Mouse (Mus musculus) lung, embryonic 16.5 days (tissue): ENCODE results near the gene Scoc. TPM values are rescaled to one million over a fixed set of nuclear protein-coding genes. Genes with fewer than 3 reads are reported as not detected.
A peak's percentile ranks its signal among the peaks of the same experiment; 100 is the strongest.
"Not testable (repeated sequence)": the region's sequence is repeated elsewhere in the genome, so short reads cannot be mapped to it uniquely, and the experiment has no call there.

Source experiments
- ATAC-seq: fragments of 200-750 bp; cut with Nextera tagmentation; 2 replicates; pipeline ENCODE4 v1.8.0; 2017; ENCODE audit warnings: low read depth, mild to moderate bottlenecking, moderate library complexity
- H3K27ac ChIP-seq: fragments of 300-500 bp; sonication (generic); 2 replicates; pipeline ENCODE4 v1.5.1; 2014; ENCODE audit warnings: mild to moderate bottlenecking, control low read depth, low read length
- H3K27me3 ChIP-seq: fragments of 300-500 bp; sonication (generic); 2 replicates; pipeline ENCODE4 v1.6.1; 2014; ENCODE audit warnings: low read depth, low read length, mixed read lengths; ENCODE audit not compliant: control insufficient read depth, insufficient read depth
- H3K36me3 ChIP-seq: fragments of 300-500 bp; sonication (generic); 2 replicates; pipeline ENCODE4 v1.6.1; 2014; ENCODE audit warnings: low read length; ENCODE audit not compliant: control insufficient read depth, insufficient read depth
- H3K4me1 ChIP-seq: fragments of 300-500 bp; sonication (generic); replicated peaks from 2 replicates; pipeline ENCODE4 v1.6.1; 2014; ENCODE audit warnings: low read length, mixed read lengths; ENCODE audit not compliant: control insufficient read depth, insufficient read depth
- H3K4me2 ChIP-seq: fragments of 300-500 bp; sonication (generic); 2 replicates; pipeline ENCODE4 v1.6.1; 2014; ENCODE audit warnings: low read depth, low read length, control low read depth
- H3K4me3 ChIP-seq: fragments of 300-500 bp; sonication (generic); 2 replicates; pipeline ENCODE4 v1.5.1; 2014; ENCODE audit warnings: mild to moderate bottlenecking, low read length, control low read depth
- H3K9ac ChIP-seq: fragments of 300-500 bp; sonication (generic); 2 replicates; pipeline ENCODE4 v1.6.1; 2014; ENCODE audit warnings: low read length, control low read depth
- H3K9me3 ChIP-seq: fragments of 300-500 bp; sonication (generic); 2 replicates; pipeline ENCODE4 v1.6.1; 2016; ENCODE audit warnings: low read length; ENCODE audit not compliant: control insufficient read depth
- WGBS: fragments of 180-500 bp; shearing (Covaris S2); extraction: QIAGEN DNeasy Blood & Tissue Kit; methylation state at CpG from one replicate; pipeline ENCODE4 v1.1.7; 2014; 5-methylcytosine and 5-hydroxymethylcytosine counted together
- polyA plus RNA-seq: library from polyadenylated mRNA; unstranded; fragments of >200 nt; fragmentation: Nextera tagmentation; extraction: Ambion mirVana; gene quantifications from 2 replicates; pipeline ENCODE4 v1.2.1, GENCODE M21; 2015

The Scoc gene
- polyA plus RNA-seq, 1 experiment from 2014 or later = 114 TPM

DNA sequence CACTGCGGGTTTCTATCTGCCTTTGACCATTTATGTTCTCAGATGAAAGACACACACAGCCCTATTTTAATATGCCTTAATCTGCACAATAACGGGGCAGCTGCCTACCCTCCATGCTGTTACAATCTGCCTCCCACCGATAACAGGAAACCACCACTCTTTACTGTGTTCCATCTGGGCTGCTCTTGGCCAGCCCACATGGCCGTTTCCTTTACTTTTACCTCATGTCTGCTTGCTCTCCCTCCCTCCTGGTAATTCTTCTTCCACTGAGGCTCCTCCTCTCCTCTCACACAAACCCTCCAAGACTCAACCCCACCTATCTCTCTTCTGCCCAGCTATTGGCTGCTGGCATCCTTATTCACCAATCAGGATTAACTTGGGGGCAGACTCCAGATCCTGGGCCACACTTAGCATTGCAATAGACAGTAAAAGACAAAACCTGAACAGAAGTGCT is 29.1 kb downstream of the Scoc start:
- Histone ChIP-seq H3K9ac (no peak overlapping the region), H3K4me3 (no peak overlapping the region), H3K4me2 (no peak overlapping the region), H3K9me3 (no peaks in the 10 kb centered on the region), H3K27ac (no peak overlapping the region), H3K27me3 (no peaks in the 10 kb centered on the region; the same call in 1 of the 2 replicates), H3K36me3 (peaks cover 4% of the 10 kb centered on the region; the same call in 1 of the 2 replicates), H3K4me1 (peaks cover 7% of the 10 kb centered on the region; the same call in 1 of the 2 replicates)
- ATAC-seq = no peak
- WGBS = 63% methylated on average over 4 of the region's 4 CpGs

DNA sequence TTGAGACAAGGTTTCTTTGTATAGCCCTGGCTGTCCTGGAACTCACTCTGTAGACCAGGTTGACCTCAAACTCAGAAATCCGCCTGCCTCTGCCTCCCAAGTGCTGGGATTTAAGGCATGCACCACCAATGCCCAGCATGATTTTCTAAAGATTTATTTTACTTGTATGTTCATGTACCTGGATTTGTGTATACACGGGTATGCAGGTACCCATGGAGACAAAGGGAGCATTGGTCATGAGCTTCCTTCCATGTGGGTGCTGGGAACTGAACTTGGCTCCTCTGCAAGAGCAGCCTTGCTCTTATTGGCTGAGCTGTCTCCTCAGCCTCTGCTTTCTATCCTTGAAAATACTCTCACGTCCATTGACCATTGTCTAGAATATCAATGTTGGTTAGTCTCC is 29.6 kb downstream of the Scoc start:
- 89% methylated on average over 3 of the region's 3 CpGs for WGBS
- not testable (repeated sequence) for H3K4me1 ChIP-seq, H3K27me3 ChIP-seq, H3K36me3 ChIP-seq, H3K9me3 ChIP-seq, H3K9ac ChIP-seq, H3K4me3 ChIP-seq, H3K27ac ChIP-seq, ATAC-seq, H3K4me2 ChIP-seq

DNA sequence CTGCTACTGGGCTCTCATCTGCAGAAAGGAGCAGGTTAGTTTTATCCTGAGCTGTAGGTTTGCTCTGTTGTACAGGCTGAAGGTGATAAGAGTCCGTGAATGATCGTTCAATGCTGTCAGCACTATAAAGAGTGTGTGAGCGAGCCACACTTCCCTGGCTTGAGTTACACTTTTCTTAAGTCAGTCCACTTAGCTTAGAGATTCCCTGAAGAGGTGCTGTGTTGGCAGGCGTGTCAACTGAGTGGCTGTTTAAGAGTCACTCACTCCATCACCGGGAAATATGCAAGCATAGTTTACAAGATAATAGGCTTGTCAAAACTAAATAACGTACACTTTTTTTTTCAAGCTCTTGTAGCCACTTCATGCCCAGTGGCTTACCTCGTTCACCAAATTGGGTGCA is 31.2 kb downstream of the Scoc start:
- no peak overlapping the region for H3K9ac ChIP-seq
- H3K9me3 ChIP-seq = no peaks in the 10 kb centered on the region
- ATAC-seq = peak; percentile 81
- H3K4me3 ChIP-seq = no peak overlapping the region
- H3K27ac ChIP-seq = no peak overlapping the region
- WGBS = 14% methylated on average over 7 of the region's 7 CpGs
- H3K27me3 ChIP-seq = no peaks in the 10 kb centered on the region; the same call in 1 of the 2 replicates
- H3K4me2 ChIP-seq = no peak overlapping the region
- H3K36me3 ChIP-seq = no peaks in the 10 kb centered on the region
- peaks cover 7% of the 10 kb centered on the region; the same call in 1 of the 2 replicates for H3K4me1 ChIP-seq

DNA sequence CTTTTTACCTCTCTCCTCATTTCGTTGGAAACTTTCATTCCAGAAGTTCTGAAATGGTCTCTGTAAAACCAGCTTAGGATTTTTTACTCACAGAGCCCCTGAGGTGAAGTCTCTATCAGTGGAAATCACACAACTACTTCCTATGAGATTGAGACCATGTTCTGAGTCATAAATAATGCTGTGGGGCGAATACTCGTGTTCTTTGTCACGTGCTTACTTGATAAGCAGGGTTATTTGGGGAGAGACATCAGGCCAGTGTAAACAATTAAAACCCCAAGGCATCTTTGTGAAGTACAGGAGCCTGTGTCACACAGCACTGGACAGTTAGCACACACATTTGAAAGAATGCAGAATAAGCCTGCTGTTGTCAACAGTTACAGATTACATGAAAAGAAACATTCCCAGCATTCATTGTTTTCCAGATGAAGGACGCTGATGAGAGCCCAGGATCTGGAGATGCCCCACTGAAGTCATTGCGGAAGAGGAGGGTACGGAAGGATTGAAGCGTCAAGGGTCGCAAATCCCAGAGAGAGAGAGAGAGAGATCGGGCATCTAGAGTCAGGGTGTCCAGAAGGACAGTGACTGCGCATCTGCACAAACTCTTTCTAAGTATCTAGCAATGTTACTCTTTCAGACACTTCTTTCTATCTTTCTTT is 32.0 kb downstream of the Scoc start:
- H3K9ac ChIP-seq = no peak overlapping the region
- no peak overlapping the region for H3K27ac ChIP-seq
- no peaks in the 10 kb centered on the region for H3K9me3 ChIP-seq
- H3K36me3 ChIP-seq = no peaks in the 10 kb centered on the region
- 56% methylated on average over 11 of the region's 11 CpGs for WGBS
- no peak overlapping the region for H3K4me2 ChIP-seq
- no peak overlapping the region for H3K4me3 ChIP-seq
- peaks cover 7% of the 10 kb centered on the region; the same call in 1 of the 2 replicates for H3K4me1 ChIP-seq
- H3K27me3 ChIP-seq = no peaks in the 10 kb centered on the region; the same call in 1 of the 2 replicates
- no peak for ATAC-seq

DNA sequence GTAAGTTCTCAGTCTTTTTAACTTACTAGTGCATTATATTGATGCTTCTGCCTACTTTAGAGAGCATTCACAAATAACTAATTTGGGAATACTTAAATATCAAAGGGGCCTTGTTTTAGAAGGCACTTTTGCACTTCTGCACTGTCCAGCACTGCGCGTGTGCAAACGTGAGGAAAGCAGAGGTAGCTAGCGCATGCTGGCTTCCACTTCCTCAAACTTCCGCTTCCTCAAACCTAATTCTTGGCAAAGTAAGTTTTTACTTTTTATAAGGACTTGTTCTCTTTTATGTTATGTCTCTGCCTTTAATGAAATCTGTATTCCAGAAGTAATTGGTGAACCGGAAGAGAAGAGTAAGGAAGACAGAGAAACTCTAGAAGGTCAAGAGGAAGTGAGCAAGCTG is 33.0 kb downstream of the Scoc start:
- H3K27ac ChIP-seq = no peak overlapping the region

DNA sequence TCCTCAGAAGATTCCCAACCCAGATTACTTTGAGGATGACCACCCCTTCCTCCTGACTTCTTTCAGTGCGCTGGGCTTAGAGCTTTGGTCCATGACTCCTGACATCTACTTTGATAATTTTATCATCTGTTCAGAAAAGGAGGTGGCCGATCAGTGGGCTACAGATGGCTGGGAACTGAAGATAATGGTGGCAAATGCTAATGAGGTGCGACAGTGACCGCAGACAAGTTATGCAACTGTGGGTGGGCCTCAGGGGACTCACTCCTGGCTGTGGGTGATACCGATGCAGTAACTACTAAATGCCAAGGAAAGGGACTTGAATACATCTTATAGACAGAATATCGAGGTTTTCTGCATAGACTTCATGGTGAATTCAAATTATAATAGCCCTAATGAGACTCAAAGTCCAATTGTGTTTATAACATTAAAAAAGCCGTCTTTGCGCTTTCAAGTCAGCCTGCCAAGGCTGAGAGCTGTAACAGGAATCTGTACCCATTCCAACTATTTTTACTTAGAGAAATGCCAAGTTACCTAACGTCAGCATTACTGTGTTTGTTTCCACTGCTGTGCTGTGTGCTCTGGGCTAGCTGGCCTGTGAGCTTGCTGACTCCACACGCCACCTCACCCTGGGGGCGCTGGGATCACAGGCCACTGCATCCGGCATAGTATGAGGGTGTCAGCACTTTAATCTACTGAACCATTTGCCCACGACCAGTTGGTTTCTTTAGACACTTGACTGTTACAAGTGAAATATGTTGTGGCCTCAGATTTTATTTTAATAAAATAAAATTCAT is 35.0 kb downstream of the Scoc start:
- no peaks in the 10 kb centered on the region for H3K9me3 ChIP-seq
- H3K4me3 ChIP-seq = no peak overlapping the region
- H3K36me3 ChIP-seq = no peaks in the 10 kb centered on the region
- no peak overlapping the region for H3K27ac ChIP-seq
- no peak overlapping the region for H3K9ac ChIP-seq
- 60% methylated on average over 13 of the region's 13 CpGs for WGBS
- ATAC-seq = no peak
- no peak overlapping the region for H3K4me2 ChIP-seq
- peaks cover 12% of the 10 kb centered on the region; the same call in 1 of the 2 replicates for H3K4me1 ChIP-seq
- no peaks in the 10 kb centered on the region; the same call in 1 of the 2 replicates for H3K27me3 ChIP-seq

More for the DNA sequence above, 33.0 kb downstream of the Scoc start:
- 82% methylated on average over 6 of the region's 6 CpGs for WGBS
- no peaks in the 10 kb centered on the region; the same call in 1 of the 2 replicates for H3K27me3 ChIP-seq
- H3K4me1 ChIP-seq = peaks cover 7% of the 10 kb centered on the region; the same call in 1 of the 2 replicates
- no peak for ATAC-seq
- H3K4me2 ChIP-seq = no peak overlapping the region
- no peaks in the 10 kb centered on the region for H3K9me3 ChIP-seq
- no peaks in the 10 kb centered on the region for H3K36me3 ChIP-seq
- no peak overlapping the region for H3K4me3 ChIP-seq
- no peak overlapping the region for H3K9ac ChIP-seq

DNA sequence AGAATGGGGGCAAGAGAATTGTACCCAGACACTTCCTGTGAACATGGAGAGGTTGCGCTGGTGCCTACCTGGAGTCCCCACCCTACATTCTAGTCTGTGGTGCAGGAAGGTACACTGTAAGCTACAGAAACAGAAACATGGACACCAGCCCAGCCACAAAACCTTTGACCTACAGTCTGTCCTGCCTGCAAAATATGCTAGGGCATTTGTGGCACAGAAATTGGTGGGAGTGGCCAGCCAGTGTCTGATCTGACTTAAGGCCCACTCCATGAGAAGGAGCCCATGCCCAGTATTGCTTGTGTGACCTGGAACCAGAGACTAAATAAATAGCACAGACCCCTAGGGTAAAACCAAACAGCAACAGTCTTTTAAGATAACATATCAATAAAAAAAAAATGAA is 36.8 kb downstream of the Scoc start:
- H3K27ac ChIP-seq = no peak overlapping the region
- no peak overlapping the region for H3K4me3 ChIP-seq
- no peaks in the 10 kb centered on the region; the same call in 1 of the 2 replicates for H3K27me3 ChIP-seq
- H3K36me3 ChIP-seq = no peaks in the 10 kb centered on the region
- H3K4me2 ChIP-seq = no peak overlapping the region
- no peak overlapping the region for H3K9ac ChIP-seq
- ATAC-seq = no peak
- H3K4me1 ChIP-seq = peaks cover 9% of the 10 kb centered on the region; the same call in 1 of the 2 replicates
- no peaks in the 10 kb centered on the region for H3K9me3 ChIP-seq
- 89% methylated on average over 1 of the region's 1 CpGs for WGBS

DNA sequence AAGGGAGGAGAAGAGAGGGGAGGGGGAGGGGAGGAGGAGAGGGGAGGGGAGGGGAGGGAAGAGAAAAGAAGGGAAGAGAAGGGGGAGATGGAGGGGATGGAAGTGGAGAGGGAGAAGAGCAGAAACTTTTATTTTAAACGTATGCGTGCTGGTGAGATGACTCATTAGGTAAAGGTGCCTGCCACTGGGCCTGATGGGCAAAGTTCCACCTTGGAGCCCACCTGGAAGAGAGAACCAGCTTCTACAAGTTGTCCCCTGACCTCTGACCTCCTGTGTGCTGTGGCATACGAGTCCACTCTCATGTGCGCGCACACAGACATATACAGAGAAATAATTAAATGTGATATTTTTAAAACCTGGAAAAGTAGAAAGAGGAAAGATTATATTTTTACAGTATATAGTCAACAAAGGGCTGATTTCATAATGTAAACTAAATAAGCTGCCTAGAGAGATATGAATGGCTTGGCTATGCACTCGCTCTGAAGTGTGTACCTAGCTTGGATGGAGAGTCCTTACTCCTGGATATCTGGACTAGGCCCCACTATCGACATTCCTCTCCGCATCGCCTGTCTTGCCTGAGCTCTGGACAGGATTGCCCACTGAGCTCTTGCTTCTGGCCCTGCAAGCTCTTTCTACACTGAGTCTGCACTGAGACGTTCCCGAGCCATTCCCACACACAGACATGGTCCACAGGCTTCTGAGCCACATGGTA is 39.2 kb downstream of the Scoc start:
- no peak overlapping the region for H3K4me3 ChIP-seq
- H3K4me1 ChIP-seq = peaks cover 7% of the 10 kb centered on the region; the same call in 1 of the 2 replicates
- peak; percentile 93 for ATAC-seq
- H3K36me3 ChIP-seq = no peaks in the 10 kb centered on the region
- 62% methylated on average over 11 of the region's 11 CpGs for WGBS
- H3K4me2 ChIP-seq = peak overlapping the region; percentile 22; the same call in 1 of the 2 replicates
- H3K9ac ChIP-seq = no peak overlapping the region
- H3K9me3 ChIP-seq = no peaks in the 10 kb centered on the region
- peak overlapping the region; percentile 79 for H3K27ac ChIP-seq
- H3K27me3 ChIP-seq = no peaks in the 10 kb centered on the region

DNA sequence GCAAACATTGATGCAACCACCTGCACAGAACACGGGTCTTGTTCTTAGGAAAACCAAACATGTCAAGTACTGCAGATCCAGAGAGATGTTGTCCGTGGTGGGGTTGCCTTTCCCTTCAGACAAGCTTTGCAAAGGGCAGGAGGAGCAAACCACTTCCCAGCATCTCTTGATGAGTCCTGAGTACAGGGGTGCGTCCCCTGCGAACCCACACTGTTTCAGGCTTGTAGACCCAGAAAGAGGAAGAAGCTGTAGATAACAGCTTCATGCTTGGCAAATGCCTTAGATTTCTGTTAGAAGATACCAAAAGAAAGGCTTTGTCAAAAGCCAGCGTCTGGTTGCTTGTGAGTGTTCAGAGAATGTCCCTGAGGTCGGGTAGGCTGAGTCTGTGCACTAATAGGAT is 40.2 kb downstream of the Scoc start:
- Histone ChIP-seq H3K9me3 (no peaks in the 10 kb centered on the region), H3K9ac (no peak overlapping the region), H3K27me3 (no peaks in the 10 kb centered on the region), H3K4me1 (peaks cover 7% of the 10 kb centered on the region; the same call in 1 of the 2 replicates), H3K4me2 (no peak overlapping the region), H3K4me3 (no peak overlapping the region), H3K27ac (peak overlapping the region; percentile 79), H3K36me3 (no peaks in the 10 kb centered on the region)
- 57% methylated on average over 6 of the region's 6 CpGs for WGBS
- ATAC-seq = no peak
